Mouse (Mus musculus) adrenal gland, postnatal 4 days (tissue): ENCODE results near the gene Adra2b. TPM values are rescaled to one million over a fixed set of nuclear protein-coding genes. Genes with fewer than 3 reads are reported as not detected.
A peak's percentile ranks its signal among the peaks of the same experiment; 100 is the strongest.

Experiments
- DNase-seq, 2 experiments: peaks; one replicate each; pipeline ENCODE4 v3.0.0; 2021 to 2022; ENCODE audit warnings: low spot score in 2 of 2, mixed read lengths in 2 of 2
- total RNA-seq, 2 experiments: library from RNA; stranded (reverse); gene quantifications; 2 replicates each; pipeline ENCODE4 v1.2.3; 2021

Adra2b gene
- total RNA-seq, 2 experiments from 2014 or later = 2.3 to 5.0 TPM

GRCm38 (mm10) chr2:127377942-127378610 is 15.1 kb downstream of the Adra2b start:
- no peak for DNase-seq

- DNase-seq = no peak
These were observed 15.6 kb downstream of the Adra2b start for GRCm38 (mm10) chr2:127378611-127378990.

DNA sequence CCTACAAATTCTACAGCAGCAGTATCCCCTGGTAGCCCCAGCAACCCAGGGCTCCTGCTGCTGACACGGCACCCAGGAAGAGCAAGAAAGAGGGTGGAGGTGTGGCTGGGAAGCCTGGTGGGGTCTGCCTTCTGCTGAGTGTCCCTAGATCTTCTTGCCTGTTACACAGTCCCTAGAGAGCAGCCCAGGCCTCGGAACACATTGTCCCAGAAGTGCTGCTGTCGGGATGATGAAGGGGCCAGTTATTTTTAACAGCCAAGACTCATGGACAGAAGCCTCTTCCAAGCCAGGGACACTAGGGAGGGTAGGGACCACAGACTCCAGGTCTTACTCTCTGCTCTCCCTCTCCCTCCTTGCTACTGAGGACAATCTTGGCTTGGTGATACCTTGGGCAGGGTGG is 16.2 kb downstream of the Adra2b start:
- no peak for DNase-seq

DNA sequence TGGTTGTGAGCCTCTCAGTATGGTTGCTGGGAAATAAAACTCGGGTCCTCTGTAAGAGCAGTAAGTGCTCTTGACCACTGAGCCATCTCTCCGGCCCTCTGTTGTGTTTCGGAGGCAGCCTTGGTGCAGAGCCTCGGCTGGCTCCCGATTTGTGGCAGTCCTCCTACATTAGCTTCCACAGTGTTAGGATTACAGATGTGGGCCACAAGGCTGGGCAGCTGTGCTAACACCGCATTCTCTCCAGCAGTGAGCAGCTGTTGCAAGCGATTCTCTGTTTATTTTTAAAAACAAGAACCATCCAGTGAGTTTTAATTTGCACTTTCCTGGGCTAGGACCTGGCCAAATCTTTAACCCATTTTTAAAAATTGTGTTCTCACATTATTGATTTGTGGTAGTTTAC is 20.9 kb downstream of the Adra2b start:
- no peak for DNase-seq

- no peak for DNase-seq
These were observed 24.5 kb downstream of the Adra2b start for GRCm38 (mm10) chr2:127387521-127387920.

GRCm38 (mm10) chr2:127390352-127390751 is 27.3 kb downstream of the Adra2b start:
- DNase-seq = no peak

DNA sequence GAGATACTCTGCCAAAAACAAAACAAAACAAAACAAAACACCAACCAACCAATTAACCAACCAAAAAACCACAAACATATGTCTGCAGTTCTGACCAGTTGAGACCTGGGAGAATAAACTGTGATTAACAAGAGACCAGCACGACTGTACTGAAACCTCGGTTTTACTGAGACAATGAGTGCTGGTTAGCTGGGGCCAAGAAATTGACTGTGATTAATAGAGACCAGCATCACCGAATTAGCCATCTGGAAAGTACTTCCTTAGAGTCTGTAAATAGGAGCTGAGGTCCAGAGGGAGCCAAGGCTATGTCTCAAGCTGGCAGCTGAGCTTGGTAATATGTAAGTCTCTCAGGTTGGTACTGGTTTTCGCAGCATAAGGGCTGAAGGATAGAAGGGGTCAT is 27.8 kb downstream of the Adra2b start:
- DNase-seq = no peak

DNA sequence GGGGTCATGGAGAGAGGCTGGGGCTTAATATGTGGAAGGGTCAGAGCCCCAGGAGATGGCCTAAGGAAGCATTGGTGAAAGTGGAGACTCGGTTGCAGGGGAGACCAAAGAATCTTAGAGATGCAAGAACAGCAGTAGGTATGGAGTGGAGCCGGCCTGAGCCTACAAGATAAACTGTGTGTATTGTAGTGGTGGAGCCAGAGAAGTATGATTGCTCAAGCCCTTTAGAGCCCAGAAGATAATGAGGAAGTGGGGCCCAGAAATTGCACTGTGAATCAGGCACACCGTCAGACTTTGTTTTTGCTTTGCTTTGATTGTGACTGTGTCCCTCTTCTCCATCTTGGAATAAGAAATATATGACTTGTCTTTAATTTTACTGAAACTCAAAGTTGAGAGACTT is 28.3 kb downstream of the Adra2b start:
- DNase-seq = no peak

DNA sequence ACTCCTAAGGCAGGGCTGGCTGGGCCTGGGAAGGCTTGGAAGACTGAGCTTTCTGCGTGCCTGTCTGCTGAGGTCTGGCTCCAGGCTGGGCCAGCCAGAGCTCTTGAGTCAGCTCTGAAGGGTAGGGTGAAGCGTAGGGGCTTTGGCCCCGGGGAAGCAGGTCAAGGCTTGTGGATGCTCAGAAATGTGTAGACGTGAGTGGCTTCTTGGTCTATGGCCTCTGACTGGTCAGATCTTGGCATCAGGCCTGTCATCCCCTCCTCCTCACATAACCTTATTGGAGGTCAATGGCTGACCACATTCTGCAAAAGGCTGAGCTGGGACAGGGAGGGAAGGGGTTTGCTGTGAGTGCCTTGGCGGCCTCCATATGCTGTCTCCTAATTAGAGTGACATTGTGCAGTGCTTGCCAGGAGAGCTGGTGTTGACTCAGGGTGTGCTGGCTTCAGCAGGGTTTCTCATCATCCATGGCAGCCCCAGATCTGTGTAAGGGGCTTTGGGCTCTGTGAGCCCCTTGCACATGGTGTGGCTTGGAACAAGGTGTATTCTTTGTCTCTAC is 31.7 kb downstream of the Adra2b start:
- peak in 1 of 2 experiments; percentile 17 for DNase-seq

DNA sequence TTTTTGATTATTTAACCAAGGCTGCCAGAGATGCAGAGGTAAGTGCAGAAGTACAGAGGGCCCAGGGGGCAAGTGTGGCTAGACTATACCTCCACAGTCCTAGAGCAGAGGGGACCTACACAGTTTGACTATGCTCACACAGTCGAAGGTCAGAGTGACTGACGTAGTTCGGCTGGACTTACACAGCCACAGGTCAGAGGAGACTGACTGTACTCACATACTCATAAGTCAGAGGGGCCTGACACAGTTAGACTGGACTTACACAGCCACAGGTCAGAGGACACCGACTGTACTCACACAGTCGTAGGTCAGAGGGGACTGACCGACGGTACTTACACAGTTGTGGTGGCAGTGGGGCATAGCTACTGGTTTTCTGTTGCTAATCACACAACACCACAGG is 35.7 kb downstream of the Adra2b start:
- DNase-seq = no peak

DNA sequence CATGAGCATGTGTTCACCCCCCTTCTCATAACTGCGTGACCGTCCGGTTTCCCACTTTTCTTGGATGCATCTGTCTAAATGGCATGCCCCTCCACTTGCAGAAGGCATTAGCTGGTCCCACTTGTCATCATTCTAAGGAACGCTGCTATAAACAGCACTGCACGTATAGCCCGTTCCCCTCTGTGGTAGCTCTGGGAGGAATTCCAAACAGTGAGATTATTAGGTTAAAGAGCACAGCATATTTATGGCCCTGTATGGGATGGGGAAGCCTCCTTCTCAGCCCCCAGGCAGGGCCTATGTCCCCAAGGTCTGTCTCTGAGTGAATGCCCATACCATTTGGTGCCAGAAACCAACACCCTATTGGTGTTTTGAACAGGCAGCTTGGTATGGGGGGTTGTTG is 48.1 kb downstream of the Adra2b start:
- DNase-seq = no peak

DNA sequence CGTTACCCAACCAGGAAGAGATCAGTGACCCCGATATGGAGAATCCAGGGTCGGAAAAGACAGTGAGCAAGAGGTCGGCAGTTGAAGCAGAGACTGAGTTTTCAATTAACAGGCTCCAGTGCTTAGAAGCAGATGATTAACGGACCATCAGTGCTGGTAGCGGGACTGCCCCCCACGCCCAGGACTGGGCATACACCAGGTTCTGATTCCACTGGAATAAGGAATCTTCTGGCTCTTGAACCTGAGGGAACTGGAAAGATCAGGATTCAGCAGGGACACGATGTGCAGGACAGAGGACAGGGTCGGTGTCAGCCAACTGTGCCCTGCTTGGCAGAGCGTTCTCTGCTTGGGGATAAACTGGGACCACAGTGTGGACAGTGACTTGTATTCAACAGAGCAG is 52.8 kb downstream of the Adra2b start:
- DNase-seq = no peak

- DNase-seq = no peak
These were observed 53.7 kb downstream of the Adra2b start for GRCm38 (mm10) chr2:127416706-127417105.

Other genes starting within 250 kb of the Adra2b start
- 10 to 100 TPM; 28.0 to 35.4 TPM for gene Ncaph, start 229.3 kb upstream of the Adra2b start, total RNA-seq
- 10 to 100 TPM; 11.5 to 13.1 TPM for gene Itpripl1, start 219.8 kb upstream of the Adra2b start, total RNA-seq
- gene 1810024B03Rik, start 154.9 kb upstream of the Adra2b start, total RNA-seq = 1 to 10 TPM; 1.9 to 3.2 TPM
- 10 to 100 TPM; 86.1 to 96.0 TPM for gene Snrnp200, start 154.8 kb upstream of the Adra2b start, total RNA-seq
- 10 to 100 TPM; 96.7 to 98.6 TPM for gene Ciao1, start 115.4 kb upstream of the Adra2b start, total RNA-seq
- 10 to 100 TPM; 69.4 to 70.0 TPM for gene Tmem127, start 115.3 kb upstream of the Adra2b start, total RNA-seq
- gene Stard7, start 93.0 kb upstream of the Adra2b start, total RNA-seq = 100 to 1,000 TPM; 145 to 149 TPM
- 1 to 10 TPM; 2.5 to 2.7 TPM for gene Dusp2, start 27.0 kb upstream of the Adra2b start, total RNA-seq
- not detected for gene Astl, start 24.6 kb upstream of the Adra2b start, total RNA-seq
- gene Gpat2, start 62.0 kb downstream of the Adra2b start, total RNA-seq = under 1 TPM; 0.59 to 0.62 TPM
- 10 to 100 TPM; 42.8 to 47.2 TPM for gene Fahd2a, start 81.4 kb downstream of the Adra2b start, total RNA-seq
- 1 to 10 TPM; 5.1 to 5.4 TPM for gene Kcnip3, start 158.9 kb downstream of the Adra2b start, total RNA-seq
- gene Prom2, start 178.3 kb downstream of the Adra2b start, total RNA-seq = under 1 TPM; 0.34 to 0.81 TPM
- 1 to 10 TPM; 4.8 to 4.9 TPM for gene Zfp661, start 223.9 kb downstream of the Adra2b start, total RNA-seq
- 100 to 1,000 TPM; 126 to 141 TPM for gene Mrps5, start 224.0 kb downstream of the Adra2b start, total RNA-seq